ENCODE assay signal across 31 mouse cellular contexts in the genomic region with DNA sequence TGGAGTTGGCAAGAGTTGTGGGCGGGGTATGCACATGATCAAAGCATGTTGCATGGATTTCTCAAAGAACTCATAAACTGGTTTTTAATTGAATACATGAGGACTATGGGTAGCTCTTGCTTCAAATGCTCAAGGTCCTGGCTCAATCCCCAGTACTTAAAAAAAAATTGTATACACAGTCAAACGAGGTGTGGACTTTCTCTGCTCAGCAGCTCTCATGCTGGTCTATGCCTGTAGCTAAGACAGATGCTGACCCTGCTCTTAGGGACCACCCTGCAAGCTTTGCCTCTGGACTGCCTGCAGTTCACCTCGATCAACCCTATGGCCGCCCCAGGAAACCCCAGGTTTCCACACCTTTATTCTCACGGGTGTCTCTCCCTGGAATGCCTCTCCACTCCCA.
DNase-seq lines count a peak whose midpoint lies in the region; ATAC-seq and TF ChIP-seq lines count a peak whose summit lies in the region.
"Had no signal": no experiment of that assay in that cellular context is flagged by ENCODE, and none has a peak within 500 bp of the region (broad histone marks: within the 10 kb centered on the region; RNA-seq: fewer than 3 reads in every experiment).

No protein-coding gene starts in this region.

- H3K36me3 ChIP-seq in hindbrain, embryonic 13.5 days, result peaks cover 6% of the 10 kb centered on the region; the same call in 1 of the 2 replicates
- H3K36me3 ChIP-seq in hindbrain, embryonic 14.5 days (replicated peaks; ENCODE audit: control insufficient read depth, insufficient read depth), result 0 out of 2 replicates have a peak, but pooled peaks cover 4% of the 10 kb centered on the region
- no peaks in the 10 kb centered on the region; the same call in none of the 2 replicates for H3K36me3 ChIP-seq in ES-Bruce4 (ENCODE audit: control insufficient read depth, insufficient read depth, low read length, poor library complexity, severe bottlenecking)

- H3K27me3 ChIP-seq in hindbrain, embryonic 13.5 days, result no peaks in the 10 kb centered on the region
- H3K27me3 ChIP-seq in hindbrain, embryonic 14.5 days (ENCODE audit: control insufficient read depth, insufficient read depth, low read length), result no peaks in the 10 kb centered on the region
- no peaks in the 10 kb centered on the region for H3K27me3 ChIP-seq in ES-Bruce4 (ENCODE audit: control insufficient read depth, insufficient read depth, low read length, poor library complexity, severe bottlenecking)
- H3K27me3 ChIP-seq: embryonic facial prominence, embryonic 15.5 days; limb, embryonic 12.5 days; liver, embryonic 15.5 days; neural tube, embryonic 12.5 days; stomach, embryonic 15.5 days had no signal

- 79% methylated on average over 5 of the region's 5 CpGs for WGBS in hindbrain, embryonic 13.5 days
- 77% methylated on average over 5 of the region's 5 CpGs for WGBS in hindbrain, embryonic 14.5 days

- no peak overlapping the region for H3K4me2 ChIP-seq in hindbrain, embryonic 13.5 days
- no peak overlapping the region for H3K4me2 ChIP-seq in hindbrain, embryonic 14.5 days (replicated peaks)
- H3K4me2 ChIP-seq: embryonic facial prominence, embryonic 15.5 days; limb, embryonic 12.5 days; liver, embryonic 15.5 days; midbrain, embryonic 11.5 days; neural tube, embryonic 12.5 days; stomach, embryonic 15.5 days had no signal

- TF ChIP-seq POLR2A in ES-Bruce4 (IDR thresholded peaks at IDR 0.05; ENCODE audit: insufficient read depth, low read length), result no peak

- H3K4me3 ChIP-seq in hindbrain, embryonic 13.5 days, result no peak overlapping the region
- no peak overlapping the region for H3K4me3 ChIP-seq in hindbrain, embryonic 14.5 days (replicated peaks; ENCODE audit: low read length)
- H3K4me3 ChIP-seq in left cerebral cortex, adult 2 months, result no peak overlapping the region
- no peak overlapping the region for H3K4me3 ChIP-seq in ES-Bruce4 (ENCODE audit: low read depth, low read length)
- H3K4me3 ChIP-seq: embryonic facial prominence, embryonic 10.5 days; embryonic facial prominence, embryonic 15.5 days; heart, embryonic 10.5 days; limb, embryonic 12.5 days; liver, embryonic 15.5 days; neural tube, embryonic 12.5 days; stomach, embryonic 15.5 days had no signal

- peaks cover 92% of the 10 kb centered on the region for H3K4me1 ChIP-seq in hindbrain, embryonic 13.5 days (replicated peaks)
- H3K4me1 ChIP-seq in hindbrain, embryonic 14.5 days (replicated peaks; ENCODE audit: control insufficient read depth, insufficient read depth, low read length), result peaks cover 69% of the 10 kb centered on the region
- peaks cover 6% of the 10 kb centered on the region for H3K4me1 ChIP-seq in ES-Bruce4 (ENCODE audit: control insufficient read depth, insufficient read depth, low read length)
- H3K4me1 ChIP-seq: liver, embryonic 15.5 days had no signal

- H3K9ac ChIP-seq in hindbrain, embryonic 13.5 days, result no peak overlapping the region
- no peak overlapping the region for H3K9ac ChIP-seq in hindbrain, embryonic 14.5 days
- no peak overlapping the region for H3K9ac ChIP-seq in ES-Bruce4 (ENCODE audit: low read depth, poor library complexity, severe bottlenecking)
- H3K9ac ChIP-seq: embryonic facial prominence, embryonic 15.5 days; limb, embryonic 12.5 days; liver, embryonic 15.5 days; neural tube, embryonic 12.5 days; stomach, embryonic 15.5 days had no signal

- ATAC-seq in hindbrain, embryonic 13.5 days (ENCODE audit: low FRiP score), result no peak
- ATAC-seq in hindbrain, embryonic 14.5 days (ENCODE audit: low FRiP score), result no peak
- ATAC-seq: CD4-positive, CD25-positive, alpha-beta regulatory T cell, adult 4 months; forebrain, embryonic 14.5 days; midbrain, embryonic 16.5 days had no signal

- intact Hi-C loops in left cerebral cortex, adult 2 months (cut with DNase I), result no loop called here
- intact Hi-C loops in left cerebral cortex, postnatal 25 days (cut with DNase I), result no loop called here

- no peak for TF ChIP-seq CTCF in left cerebral cortex, adult 2 months (IDR thresholded peaks at IDR 0.05)
- TF ChIP-seq CTCF in ES-Bruce4 (IDR thresholded peaks at IDR 0.05; ENCODE audit: low read depth, low read length), result no peak

- DNase-seq in hindbrain, embryonic 14.5 days (ENCODE audit: low spot score), result no peak
- no peak for DNase-seq in left cerebral cortex, adult 2 months (ENCODE audit: extremely low spot score in 1 of 2, low spot score in 2 of 2)
- DNase-seq in left cerebral cortex, postnatal 25 days (ENCODE audit: low spot score in 2 of 2), result no peak
- peak; percentile 46 for DNase-seq in R1 (ENCODE audit: low read depth, low spot score)
- no peak for DNase-seq in cerebellum, adult 11 months
- DNase-seq: adrenal gland, adult 8-10 months; cerebellum, adult 8-10 months; cerebellum, postnatal 25 days; gastrocnemius, postnatal 14 days; heart, adult 11 months; heart, postnatal 4 days; kidney, adult 18-20 months; kidney, postnatal 4 days; layer of hippocampus, adult 9-11 months; lung, postnatal 10 days; retina, postnatal 1 day; right cerebral cortex, postnatal 14 days; thymus, postnatal 14 days had no signal

- 0 out of 2 replicates have a peak overlapping the region, but pooled peaks have one; percentile 6 for H3K27ac ChIP-seq in hindbrain, embryonic 13.5 days
- H3K27ac ChIP-seq in hindbrain, embryonic 14.5 days, result no peak overlapping the region; the same call in 1 of the 2 replicates
- H3K27ac ChIP-seq in left cerebral cortex, adult 2 months, result 0 out of 2 replicates have a peak overlapping the region, but pooled peaks have one; percentile 6
- 0 out of 2 replicates have a peak overlapping the region, but pooled peaks have one; percentile 15 for H3K27ac ChIP-seq in ES-Bruce4 (ENCODE audit: insufficient read depth, low read length)
- H3K27ac ChIP-seq: embryonic facial prominence, embryonic 15.5 days; heart, embryonic 10.5 days; limb, embryonic 12.5 days; liver, embryonic 15.5 days; stomach, embryonic 15.5 days had no signal

- TF ChIP-seq EP300 in ES-Bruce4 (IDR thresholded peaks at IDR 0.05; ENCODE audit: insufficient read depth, low read depth, low read length), result no peak

- no peaks in the 10 kb centered on the region for H3K9me3 ChIP-seq in hindbrain, embryonic 13.5 days
- H3K9me3 ChIP-seq in hindbrain, embryonic 14.5 days (ENCODE audit: control insufficient read depth, low read length), result no peaks in the 10 kb centered on the region
- no peaks in the 10 kb centered on the region for H3K9me3 ChIP-seq in ES-Bruce4 (replicated peaks; ENCODE audit: control insufficient read depth, insufficient read depth, low read length, poor library complexity, severe bottlenecking)
- H3K9me3 ChIP-seq: embryonic facial prominence, embryonic 10.5 days; embryonic facial prominence, embryonic 15.5 days; heart, embryonic 10.5 days; limb, embryonic 12.5 days; liver, embryonic 15.5 days; neural tube, embryonic 12.5 days; stomach, embryonic 15.5 days had no signal
